Mouse (Mus musculus) megakaryocyte, embryonic 14.5 days (primary cell): ENCODE data around the gene Rasgef1b.

Experiments
- FLI1 ChIP-seq: IDR thresholded peaks from 2 replicates; pipeline ENCODE4 v1.6.1; 2012; ENCODE audit warnings: low read length, inconsistent platforms, mixed read lengths
- GATA1 ChIP-seq: IDR thresholded peaks from 3 replicates; pipeline ENCODE4 v1.6.1; 2012; ENCODE audit warnings: mixed read lengths, low read length, inconsistent platforms, borderline replicate concordance

DNA sequence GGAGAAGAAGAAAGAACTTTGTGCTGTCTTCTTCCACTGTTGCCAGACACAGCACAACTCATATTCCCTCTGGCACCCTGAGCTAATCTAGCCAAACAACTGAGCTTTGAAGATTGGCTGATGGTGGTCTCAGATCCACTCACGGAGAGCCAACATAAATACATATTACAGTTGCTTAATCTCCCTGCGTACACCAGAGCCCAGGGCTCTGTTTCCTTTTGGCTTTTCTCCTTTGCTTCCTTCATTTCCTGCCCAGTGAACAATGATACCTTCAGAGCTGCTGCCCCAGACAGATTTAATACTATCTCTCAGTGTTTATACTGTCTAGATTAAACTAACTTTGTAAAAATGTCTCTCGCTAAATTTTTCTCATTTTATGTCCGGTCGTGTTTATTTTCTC, 300.2 kb downstream of the Rasgef1b start:
- no peak for TF ChIP-seq GATA1
- no peak for TF ChIP-seq FLI1
